Mouse (Mus musculus) spleen, adult 2 months (tissue): Measurements from ENCODE around the gene Tmod4.

ENCODE experiments used
- CTCF ChIP-seq: fragments of 200-500 bp; IDR thresholded peaks from 2 replicates; pipeline ENCODE4 v1.5.1; 2011; ENCODE audit warnings: mild to moderate bottlenecking, inconsistent platforms; ENCODE audit not compliant: insufficient read depth, insufficient read length, insufficient replicate concordance; ENCODE audit errors: extremely low read depth
- POLR2A ChIP-seq: fragments of 200-500 bp; IDR thresholded peaks from 2 replicates; pipeline ENCODE4 v1.6.1; 2011; ENCODE audit warnings: low read depth, low read length, inconsistent platforms

DNA sequence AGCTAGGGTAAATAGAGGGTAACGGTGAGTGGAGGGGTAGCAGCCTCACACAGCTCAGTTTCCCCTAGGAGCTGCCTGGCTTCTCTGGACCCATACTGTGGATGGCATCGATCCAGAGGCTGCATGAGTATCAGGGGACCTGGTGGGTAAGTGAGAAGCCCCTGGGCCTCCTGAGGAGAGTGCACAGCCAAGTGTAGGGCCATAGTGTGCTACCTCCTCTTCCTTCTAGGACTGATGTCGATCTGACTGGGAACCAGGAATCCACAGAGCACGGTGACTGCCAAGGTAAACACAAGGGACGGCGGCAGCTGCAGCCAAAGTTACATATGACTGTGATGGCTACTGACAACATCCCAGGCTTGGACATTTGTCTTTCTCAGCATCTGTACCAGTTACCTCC is 46.8 kb downstream of the Tmod4 start:
- TF ChIP-seq CTCF (no peak), POLR2A (no peak)
